Mouse (Mus musculus) erythroid progenitor cell, adult 5-6 weeks (primary cell): ENCODE measurements around the gene Mars. TPM values are rescaled to one million over a fixed set of nuclear protein-coding genes. Genes with fewer than 3 reads are reported as not detected.
A peak's percentile ranks its signal among the peaks of the same experiment; 100 is the strongest.

Experiments
- ATAC-seq: replicated peaks from 2 replicates; pipeline ENCODE4 v1.8.0; 2016; ENCODE audit warnings: moderate number of reproducible peaks, mild to moderate bottlenecking, moderate TSS enrichment, inconsistent platforms; ENCODE audit not compliant: poor library complexity, low FRiP score, severe bottlenecking
- total RNA-seq, 2 experiments: library from RNA; stranded (forward) in 1 of 2; stranded (reverse) in 1 of 2; fragments of 150-400 nt in 1 of 2; fragments of 186-747, 209-891 nt in 1 of 2; gene quantifications; 2 replicates each; pipeline versions ENCODE4 v1.2.3 to v1.2.4; 2015 to 2017; ENCODE audit warnings: low replicate concordance in 2 of 2

Gene Mars
- total RNA-seq, 2 experiments from 2014 or later = 80.9 to 98.9 TPM

DNA sequence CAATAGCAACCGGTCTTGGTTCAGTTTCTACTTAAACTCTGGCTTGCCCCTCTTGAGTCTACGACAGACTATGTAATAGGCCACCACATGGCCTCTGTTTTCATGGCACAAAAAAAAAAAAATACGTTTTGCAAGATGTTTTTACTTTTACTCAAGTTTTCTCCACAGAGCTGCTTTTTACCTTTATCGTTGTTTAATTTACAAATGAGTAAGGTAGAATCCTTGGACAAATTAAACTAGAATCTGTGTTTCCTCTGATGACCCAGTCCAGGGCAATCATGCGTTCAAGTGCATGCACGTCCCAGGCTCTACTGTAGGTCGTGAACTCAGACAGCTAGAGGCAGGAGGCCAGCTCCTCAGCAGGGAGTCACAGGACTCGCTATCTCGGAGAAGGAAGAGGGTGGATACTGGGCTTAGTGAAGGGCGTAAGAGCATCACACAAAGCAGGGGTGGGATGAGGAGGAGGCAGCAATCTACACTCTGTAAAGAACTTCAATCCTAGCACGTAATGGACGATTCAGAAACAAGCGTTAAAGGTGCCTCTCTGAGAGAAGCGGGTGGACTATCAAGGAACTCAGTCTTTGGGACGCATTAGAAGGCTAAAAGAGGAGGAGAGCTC, 21.9 kb downstream of the Mars start:
- peak; percentile 44 for ATAC-seq

DNA sequence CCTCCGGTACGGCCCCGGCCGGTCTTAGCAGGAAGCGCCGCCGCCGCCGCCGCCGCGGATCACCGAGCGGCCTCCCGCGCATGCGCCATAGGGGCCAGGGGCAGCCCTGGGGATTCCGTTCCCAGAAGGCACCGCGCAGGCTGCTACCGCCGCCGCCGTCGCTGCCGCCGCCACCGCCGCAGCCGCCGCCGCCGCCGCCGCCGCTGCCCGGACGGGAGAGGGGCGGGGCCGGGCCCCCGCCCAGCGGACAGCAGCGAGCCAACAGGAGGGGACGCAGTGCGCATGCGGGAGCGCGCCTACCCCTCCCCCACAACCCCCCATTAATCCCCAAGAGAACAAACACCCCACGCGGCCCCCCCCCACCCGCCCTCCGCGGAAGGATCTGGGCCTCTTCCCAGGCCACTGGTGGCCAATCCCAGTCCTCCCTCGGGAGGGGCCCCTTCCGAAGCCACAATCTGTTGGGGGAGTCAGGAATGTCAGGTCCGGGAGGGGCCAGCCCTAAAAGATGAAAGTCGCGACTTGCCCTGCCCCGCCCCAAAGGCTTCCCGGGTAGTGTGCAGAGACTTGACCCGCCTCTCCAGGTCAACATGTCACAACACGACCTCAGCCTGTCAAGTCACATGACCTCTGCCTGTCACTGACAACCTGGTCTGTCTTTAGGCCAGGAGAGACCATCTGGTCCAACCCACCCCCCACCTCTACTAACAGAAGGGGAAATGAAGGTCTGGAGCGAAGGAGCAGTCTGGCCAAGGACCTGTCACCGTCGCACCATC, 22.6 kb downstream of the Mars start, which contains the start of gene Mbd6:
Mbd6 (minus strand) TSS at position 219 of the 773 bp plus-strand sequence.
- peak; percentile 47 for ATAC-seq

DNA sequence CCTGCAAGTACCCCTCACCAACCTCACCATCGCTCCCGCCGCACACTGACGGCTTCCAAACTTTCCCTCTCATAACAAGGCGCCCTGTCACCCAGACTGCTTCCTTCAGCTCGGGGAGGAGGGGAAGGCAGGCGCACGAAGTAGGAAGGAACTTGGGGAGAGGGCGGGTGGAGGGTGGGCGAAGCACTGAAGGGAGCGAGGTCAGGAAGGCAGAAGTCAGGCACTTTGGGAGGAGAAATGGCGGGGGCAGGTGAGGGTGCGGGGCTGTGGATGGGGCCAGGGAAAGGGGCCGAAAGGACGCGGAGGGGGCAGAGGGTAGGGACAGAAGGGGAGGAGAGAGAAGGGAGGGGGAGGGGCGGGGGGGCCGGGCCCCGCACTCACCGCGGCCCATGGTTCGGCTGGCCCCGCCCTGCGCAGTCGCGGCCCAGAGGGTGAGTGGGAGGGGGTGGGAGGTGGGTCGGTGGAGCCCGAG, 23.2 kb downstream of the Mars start:
- ATAC-seq = no peak

DNA sequence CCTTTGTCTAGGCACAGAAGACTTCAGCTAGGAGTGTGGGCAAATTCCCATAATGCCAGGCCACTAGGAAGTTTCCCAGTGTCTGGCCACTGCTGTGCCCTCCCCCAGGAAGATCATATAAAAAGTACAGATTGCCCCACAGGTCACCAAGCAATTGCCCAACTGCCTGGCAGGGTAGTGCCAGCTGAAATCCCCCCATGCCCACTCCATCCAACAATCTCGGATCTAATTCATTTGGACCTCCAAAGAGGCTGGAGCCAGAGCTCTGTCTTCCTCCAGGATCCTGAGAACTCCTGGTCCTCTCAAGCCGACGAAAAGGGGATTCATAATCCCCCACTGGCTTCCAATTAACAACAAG, 23.7 kb downstream of the Mars start:
- ATAC-seq = no peak

DNA sequence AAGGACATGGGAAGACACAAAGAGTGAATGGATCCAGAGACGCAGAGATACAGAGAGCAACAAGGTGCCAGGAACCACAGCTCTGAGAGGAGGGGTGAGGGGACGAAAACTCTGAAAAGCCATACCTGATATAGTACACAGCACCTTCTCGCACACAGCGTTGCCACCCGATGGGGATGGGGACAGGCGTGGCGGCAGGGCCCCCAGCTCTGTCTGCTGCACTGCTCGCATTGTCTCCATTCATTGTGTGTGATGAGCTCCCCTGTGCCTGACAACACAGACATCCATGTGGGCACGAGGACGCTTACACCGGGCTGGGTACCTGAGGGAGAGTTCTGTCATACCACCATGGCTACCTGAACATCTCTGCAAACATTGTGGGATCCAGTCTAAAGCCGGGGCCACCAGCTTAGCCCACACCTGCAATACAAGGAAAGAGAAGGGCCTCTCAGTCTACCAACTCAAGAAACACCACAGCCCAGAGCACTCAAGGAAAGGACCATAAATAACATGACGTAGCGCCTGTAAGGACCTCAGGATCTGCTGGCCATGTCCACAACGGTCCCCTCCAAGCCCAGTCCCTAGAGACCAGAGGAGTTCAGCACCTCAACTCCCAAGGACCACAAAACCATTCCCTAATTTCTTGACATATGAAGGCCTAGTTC, 24.2 kb downstream of the Mars start:
- ATAC-seq = no peak

DNA sequence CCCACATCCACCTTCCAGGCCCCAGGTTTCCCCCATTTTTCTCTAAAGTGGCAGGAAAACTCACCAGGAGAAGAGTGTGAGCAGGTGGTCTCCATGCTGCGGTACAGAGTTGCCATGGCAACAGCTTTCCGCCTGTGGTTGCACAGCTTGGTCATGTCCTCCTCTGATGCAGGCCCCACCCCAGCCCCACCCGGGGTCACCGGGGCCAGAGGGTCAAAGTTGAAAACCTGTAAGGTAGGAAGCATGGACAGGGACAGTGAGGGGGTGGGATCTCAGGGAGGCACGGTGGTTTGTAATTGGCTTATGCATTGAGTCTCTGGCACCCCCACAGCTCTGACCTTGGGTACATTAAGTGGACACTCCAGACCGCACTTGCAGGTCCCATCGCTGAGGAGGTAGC, 24.9 kb downstream of the Mars start:
- ATAC-seq = no peak

DNA sequence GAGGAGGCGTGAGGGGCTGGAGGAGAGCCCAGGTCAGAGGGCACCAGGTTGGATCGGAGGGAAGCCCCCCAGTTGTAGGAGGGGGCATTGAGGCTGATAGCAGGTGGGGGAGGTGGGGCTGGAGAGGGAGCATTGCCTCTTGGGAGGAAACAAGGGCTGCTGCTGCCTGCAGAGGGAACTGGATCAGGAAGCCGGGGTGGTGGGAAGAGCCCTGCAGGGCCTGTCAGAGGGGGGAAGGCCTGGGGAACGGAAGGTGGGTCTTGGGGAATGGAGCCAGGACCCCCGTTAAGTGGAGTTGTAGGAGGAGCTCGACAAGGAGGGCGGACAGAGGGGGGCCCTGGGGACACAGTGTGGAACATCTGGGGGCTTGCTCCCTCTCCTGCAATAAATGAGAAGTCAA, 25.4 kb downstream of the Mars start:
- ATAC-seq = no peak

DNA sequence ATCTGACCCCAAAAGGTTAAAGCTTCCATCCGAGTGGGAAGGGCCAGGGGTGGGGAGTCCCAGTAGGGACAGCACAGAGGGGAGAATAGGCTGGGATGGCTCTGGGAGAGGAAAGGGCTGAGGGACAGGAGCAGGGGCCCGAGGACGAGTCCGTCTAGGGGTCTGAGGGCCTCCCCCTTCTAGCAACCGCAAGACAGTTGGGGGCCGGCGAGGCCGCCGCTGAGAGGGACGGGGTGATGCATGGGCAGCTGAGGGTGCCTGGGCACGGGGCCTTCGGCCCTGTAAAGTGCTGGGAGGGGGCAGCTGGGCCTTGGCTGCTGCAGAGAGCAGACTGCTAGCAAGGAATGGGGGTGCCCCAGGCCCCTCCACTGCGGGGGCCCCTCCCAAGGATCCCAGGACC, 25.9 kb downstream of the Mars start:
- no peak for ATAC-seq

DNA sequence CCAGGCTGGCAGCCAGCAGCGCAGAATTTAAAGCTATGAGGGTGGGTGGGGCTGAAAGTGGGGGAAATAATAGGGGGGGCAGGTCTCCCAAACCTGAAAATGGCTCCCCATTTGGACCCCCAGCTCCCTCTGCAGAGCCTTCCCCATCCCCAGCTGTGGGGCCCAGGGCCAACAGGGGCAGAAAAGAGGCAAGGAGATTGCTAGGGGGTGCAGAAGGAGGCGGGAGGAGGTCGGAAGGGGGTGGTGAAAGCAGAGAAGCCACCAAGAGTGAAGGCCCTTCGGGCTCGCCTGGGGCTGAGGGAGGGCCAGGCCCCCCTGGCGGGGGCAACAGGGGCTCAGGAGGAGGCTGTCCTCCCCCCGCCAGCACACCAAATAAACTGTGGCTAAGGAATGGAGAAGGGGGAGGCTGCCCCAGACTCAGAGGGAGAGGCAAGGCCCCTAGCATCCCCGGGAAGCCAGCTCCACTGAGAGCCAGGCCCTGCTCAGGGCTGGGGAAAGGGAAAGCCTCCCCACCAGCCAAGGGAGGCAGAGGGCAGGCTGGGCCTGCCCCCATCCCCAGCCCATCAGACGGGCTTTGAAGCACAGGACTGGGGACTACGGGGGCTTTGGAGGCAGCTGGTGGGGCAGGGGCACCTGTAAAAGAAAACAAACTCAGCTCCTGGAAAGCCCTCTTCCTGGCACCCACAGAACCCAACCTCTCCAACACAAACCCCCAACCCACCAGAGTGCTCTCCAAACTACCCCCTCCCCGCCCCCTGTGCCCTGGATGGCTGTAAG, 26.7 kb downstream of the Mars start:
- no peak for ATAC-seq

DNA sequence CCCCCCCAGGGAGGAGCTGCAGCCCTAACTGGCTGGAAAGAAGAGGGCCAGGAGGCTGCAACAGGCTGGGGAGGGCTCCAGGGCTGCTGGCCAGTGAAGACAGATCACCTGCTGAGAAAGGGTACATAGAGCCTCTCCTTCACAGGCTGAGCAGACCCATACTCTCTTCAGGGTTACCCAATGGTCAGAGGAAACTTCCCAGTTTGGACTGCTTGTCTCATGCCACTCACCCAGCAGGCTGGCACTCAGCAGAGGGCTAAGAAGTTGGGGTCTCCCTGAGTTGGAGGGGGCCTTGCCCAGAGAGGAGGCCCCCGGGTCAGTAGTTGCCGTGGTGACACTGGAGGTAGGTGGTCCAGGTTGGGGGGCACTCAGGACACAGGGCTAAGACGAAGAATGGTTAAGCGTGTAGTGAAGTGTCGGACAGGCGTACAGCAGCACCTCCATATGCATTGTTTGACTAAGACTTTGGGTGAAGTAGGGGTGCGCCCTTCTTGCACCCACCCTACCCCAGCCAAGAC, 27.4 kb downstream of the Mars start:
- no peak for ATAC-seq

DNA sequence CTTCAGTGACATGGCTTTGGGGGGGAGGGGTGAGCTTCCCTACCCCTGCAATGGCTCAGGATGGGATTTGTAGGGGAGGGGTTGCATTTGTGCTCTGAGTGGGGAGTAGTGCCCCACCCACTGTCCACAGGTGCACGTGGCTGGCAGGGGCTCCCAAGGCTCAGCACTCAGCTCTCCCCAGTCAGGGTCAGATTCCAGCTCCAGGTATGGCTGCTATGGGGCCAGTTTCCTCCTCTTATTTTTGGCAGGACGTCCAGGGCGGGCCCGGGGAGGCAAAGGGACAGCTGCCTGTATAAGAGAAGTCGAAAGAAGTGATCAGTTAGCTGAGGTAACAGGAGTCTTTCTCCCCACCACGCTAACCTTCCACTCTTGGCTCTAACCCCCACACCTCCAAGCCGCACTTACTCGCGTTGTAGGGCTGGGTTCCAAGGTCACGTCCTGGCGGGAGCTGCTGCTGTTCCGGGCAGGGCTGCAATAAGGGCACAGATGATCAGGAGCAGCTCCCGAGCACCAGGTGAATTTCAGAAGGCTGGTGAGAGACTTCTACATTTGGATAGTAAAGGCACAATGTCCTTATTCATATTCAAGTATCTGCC, 28.9 kb downstream of the Mars start:
- no peak for ATAC-seq

DNA sequence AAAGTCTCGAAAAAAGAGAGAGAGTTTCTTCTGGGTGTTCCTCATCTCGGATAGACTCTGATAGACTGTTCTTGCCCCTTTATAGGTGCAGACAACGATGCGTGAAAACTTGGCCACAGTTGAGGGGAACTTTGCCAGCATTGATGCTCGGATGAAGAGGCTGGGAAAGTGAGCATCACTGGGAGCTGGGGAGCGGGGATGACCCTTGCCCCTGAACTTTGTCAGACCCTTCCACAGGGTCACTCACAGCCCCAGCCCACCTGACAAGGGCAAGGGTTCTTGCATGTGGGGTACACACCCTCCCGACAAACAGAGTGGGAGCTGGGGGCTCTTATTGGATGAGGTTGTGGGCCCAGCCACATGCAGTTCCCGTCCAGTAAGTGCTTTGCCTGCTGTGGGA, 30.3 kb downstream of the Mars start:
- no peak for ATAC-seq

DNA sequence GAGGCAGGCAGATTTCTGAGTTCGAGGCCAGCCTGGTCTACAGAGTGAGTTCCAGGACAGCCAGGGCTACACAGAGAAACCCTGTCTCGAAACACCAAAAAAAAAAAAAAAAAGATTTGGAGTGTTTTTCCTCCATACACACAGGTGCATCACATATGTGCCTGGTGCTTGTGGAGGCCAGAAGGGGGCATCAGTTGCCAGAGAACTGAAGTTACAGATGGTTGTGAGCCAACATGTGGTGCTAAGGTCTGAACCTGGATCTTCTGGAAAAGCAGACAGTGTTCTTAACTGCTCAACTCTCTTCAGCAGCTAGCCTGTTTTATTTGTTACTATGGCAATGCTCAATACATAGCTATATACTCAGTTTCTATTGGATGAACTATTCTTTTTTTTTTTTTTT, 31.9 kb downstream of the Mars start:
- ATAC-seq = no peak

DNA sequence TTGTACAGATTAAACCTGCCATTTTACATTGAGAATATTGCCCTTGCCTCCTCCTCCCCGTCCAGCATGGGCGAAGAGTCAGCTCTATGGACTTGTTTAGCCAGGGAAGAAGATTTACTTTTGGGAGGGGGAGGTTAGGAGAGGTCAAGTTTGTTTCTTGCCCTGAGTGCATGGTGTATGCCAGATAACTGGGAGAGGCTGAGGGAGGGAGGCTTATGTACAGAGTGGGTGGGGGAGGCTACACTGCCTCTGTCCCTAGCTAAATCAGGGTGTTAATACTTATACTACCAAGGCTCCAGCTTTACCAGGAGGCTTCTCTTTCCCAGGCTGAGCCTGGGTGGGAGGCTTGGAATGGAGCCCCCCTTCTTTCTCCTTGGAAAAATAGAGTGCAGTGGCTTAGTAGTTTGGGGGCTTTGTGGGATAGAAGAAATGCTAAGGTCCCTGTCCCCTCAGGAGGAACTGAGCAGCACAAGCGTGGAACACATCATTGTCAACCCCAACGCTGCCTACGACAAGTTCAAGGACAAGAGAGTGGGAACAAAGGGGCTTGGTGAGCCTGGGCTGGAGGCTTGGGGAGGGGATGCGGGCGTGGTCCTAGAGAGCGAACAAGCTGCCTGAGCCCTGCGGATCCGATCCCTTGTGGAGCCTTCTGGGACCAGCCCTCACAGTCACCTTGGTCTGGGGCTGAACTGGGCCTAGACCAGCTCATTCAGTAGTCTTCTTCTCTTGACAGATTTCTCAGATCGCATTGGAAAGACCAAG, 37.1 kb downstream of the Mars start:
- ATAC-seq = no peak

DNA sequence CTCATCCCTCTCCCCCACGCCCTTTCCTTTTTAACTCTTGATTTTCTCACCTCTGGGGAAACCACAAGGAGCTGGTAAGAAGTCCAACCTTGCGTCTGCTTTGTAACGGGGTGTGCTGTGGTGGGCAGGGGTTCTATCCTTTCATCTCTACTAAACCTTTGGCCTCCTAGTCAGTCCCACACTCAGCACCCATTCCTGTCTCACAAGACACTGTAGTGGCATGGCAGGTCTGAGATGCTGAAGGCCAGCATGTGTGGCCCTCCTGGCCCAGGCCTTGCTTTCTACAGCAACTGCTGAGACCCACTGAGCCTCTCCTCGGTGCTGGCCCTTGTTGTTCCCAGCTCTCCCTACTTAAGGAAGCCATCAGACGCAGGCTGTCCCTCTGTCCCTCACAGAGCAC, 39.2 kb downstream of the Mars start:
- no peak for ATAC-seq

DNA sequence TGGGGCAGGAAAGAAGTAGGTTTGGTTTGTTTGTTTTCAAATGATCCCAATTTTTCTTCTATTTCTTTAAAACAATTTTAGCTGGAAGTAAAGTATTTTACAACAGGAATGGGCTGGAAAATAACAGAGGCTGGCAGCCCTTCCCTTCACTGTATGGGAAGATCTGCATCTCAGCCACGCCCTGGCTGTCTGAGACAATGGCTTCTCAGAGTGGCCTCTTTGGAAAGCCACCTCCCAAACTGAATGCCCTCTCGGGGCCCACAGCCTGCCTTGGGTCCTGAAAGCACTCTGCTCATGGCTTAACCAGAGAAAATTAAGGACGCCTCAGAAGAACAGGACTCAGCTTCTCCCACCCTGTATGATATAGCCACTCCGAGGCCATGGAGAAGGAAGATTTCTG, 41.7 kb downstream of the Mars start:
- ATAC-seq = no peak

DNA sequence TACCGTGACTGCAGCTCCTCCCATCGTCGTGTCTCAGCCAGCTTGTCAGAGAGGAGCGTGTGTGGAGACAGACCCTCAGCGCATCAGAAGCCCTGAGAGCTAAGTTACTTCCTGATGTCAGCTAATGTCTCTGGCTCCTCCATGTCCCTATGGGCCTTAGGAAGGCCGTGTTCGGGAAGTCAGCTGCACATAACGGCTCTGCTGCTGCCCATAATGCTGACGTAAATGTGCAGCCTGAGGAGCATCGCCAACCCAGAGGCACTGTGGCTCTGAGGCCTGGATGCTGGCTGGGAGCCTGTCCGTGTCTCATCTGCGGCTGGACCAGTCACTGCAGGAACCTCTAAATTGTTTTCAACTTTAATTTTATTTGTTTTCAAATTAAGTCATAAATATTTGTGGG, 42.5 kb downstream of the Mars start:
- ATAC-seq = no peak

DNA sequence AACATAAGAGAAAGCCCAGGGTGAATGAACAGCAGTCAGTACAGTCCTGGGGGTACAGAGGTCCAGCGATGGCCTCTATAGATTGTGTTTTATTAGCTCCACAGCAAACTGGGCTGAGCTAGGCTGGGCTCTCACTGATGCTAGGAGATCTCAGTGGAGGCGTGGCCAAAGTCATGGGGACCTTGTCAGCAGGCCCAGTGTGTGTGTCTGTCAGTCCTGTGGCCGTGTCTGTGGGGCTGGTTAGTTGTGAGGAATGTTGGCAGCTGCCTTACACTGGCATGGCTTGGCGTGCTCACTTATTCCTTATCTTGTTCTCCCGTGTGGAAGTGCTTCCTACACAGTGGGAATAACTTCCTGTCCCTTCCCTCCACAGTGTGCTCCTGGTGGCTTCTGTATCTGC, 43.2 kb downstream of the Mars start:
- no peak for ATAC-seq

DNA sequence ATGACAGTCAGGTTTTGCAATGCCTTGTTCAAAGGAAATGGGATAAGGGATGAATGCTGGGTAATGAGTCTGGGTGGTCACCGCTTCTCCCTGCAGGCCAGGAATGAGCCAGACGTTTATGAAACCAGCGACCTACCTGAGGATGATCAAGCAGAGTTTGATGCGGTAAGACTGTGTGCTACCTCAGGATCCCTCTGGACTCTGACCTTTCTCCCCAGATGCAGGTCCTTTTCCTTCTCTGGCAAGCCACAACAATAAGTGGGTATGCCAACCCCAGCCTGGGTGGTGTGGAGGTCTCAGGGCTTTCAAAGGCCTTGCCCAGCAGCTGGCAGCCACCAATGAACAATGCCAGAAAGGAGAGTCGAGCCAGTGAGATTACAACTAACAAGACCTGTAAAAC, 44.3 kb downstream of the Mars start:
- ATAC-seq = no peak
